Mouse (Mus musculus) heart, postnatal 0 days (tissue): ENCODE measurements around the gene Mrps21.

ENCODE experiments used
- CTCF ChIP-seq: IDR thresholded peaks from 2 replicates; pipeline ENCODE4 v1.5.1; 2016; ENCODE audit warnings: antibody characterized with exemption, control low read depth, low read depth
- EP300 ChIP-seq: IDR thresholded peaks from 2 replicates; pipeline ENCODE4 v1.6.1; 2016; ENCODE audit warnings: antibody characterized with exemption, low read depth

DNA sequence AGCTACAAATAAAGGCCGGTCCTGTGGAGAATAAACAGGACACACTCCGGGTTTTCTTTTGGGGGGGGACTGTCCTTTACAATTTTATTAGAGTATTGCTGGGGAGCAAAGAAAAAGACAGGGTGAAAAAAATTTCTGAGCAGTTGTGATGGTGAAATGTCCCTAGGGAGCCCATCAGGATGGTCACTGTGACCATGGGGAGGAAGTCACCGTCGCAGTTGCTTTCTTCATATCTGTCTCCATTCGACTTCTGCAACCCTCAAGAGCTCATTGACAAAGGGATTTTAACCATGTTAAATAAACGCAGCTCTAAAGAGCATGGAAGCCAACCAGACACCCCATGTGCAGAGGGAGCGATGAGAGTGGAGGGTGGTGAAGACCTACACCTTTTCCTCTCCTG lies 45.4 kb upstream of the Mrps21 start:
- TF ChIP-seq EP300: no peak
- TF ChIP-seq CTCF: no peak
